Mouse (Mus musculus) mouse trophoblast stem cell (cell line): Measurements from ENCODE around the gene Txnrd3.

ENCODE experiments used
- in situ Hi-C, 2 experiments: fragments of 300-500 bp; cut with MseI, MboI; formaldehyde crosslinking; loops; 2 replicates in 1 of 2; 3 replicates in 1 of 2; pipeline ENCODE4 v1.15.1; 2025

Gene Txnrd3

GRCm38 (mm10) chr6:89643798-89644270 is at the start of gene Txnrd3:
TSS of gene Txnrd3 (plus strand) at chr6:89643988.
- in situ Hi-C loops: no loop called here

- in situ Hi-C loops: no loop called here
These were observed 48.6 kb upstream of the Txnrd3 start, which contains the start of gene Chchd6 for GRCm38 (mm10) chr6:89595018-89595776. TSS of gene Chchd6 (minus strand) at chr6:89595652.

GRCm38 (mm10) chr6:89595777-89596146 is 48.0 kb upstream of the Txnrd3 start:
- in situ Hi-C loops: no loop called here

- in situ Hi-C loops: no loop called here
These were observed 47.3 kb upstream of the Txnrd3 start for GRCm38 (mm10) chr6:89596510-89596909.

- in situ Hi-C loops: no loop called here
These were observed 37.7 kb upstream of the Txnrd3 start for GRCm38 (mm10) chr6:89606096-89606495.

- in situ Hi-C loops: no loop called here
These were observed 35.8 kb upstream of the Txnrd3 start for GRCm38 (mm10) chr6:89607999-89608398.

GRCm38 (mm10) chr6:89613336-89614106 is 30.3 kb upstream of the Txnrd3 start:
- in situ Hi-C loops: no loop called here

- in situ Hi-C loops: no loop called here
These were observed 29.7 kb upstream of the Txnrd3 start for GRCm38 (mm10) chr6:89614107-89614471.

GRCm38 (mm10) chr6:89614596-89615372 is 29.0 kb upstream of the Txnrd3 start:
- in situ Hi-C loops: no loop called here

- in situ Hi-C loops: no loop called here
These were observed 28.4 kb upstream of the Txnrd3 start for GRCm38 (mm10) chr6:89615373-89615755.

GRCm38 (mm10) chr6:89622647-89623046 is 21.1 kb upstream of the Txnrd3 start:
- in situ Hi-C loops: no loop called here

- in situ Hi-C loops: no loop called here
These were observed 15.6 kb upstream of the Txnrd3 start for GRCm38 (mm10) chr6:89628045-89628785.

- in situ Hi-C loops: no loop called here
These were observed 11.8 kb upstream of the Txnrd3 start for GRCm38 (mm10) chr6:89631809-89632562.

- in situ Hi-C loops: no loop called here
These were observed 10.7 kb upstream of the Txnrd3 start for GRCm38 (mm10) chr6:89633115-89633514.

- in situ Hi-C loops: no loop called here
These were observed 9.4 kb upstream of the Txnrd3 start for GRCm38 (mm10) chr6:89634400-89634799.

- in situ Hi-C loops: no loop called here
These were observed 5.8 kb upstream of the Txnrd3 start for GRCm38 (mm10) chr6:89637977-89638376.

GRCm38 (mm10) chr6:89639025-89639424 is 4.8 kb upstream of the Txnrd3 start:
- in situ Hi-C loops: no loop called here

GRCm38 (mm10) chr6:89644271-89645075 is 685 bp downstream of the Txnrd3 start:
- in situ Hi-C loops: no loop called here

GRCm38 (mm10) chr6:89649897-89650296 is 6.1 kb downstream of the Txnrd3 start:
- in situ Hi-C loops: no loop called here

- in situ Hi-C loops: no loop called here
These were observed 8.0 kb downstream of the Txnrd3 start for GRCm38 (mm10) chr6:89651770-89652169.
